Mouse (Mus musculus) T-cell, adult 2 months (primary cell): ENCODE data around the gene Sprr2a2.
"Not testable (repeated sequence)": the region's sequence is repeated elsewhere in the genome, so short reads cannot be mapped to it uniquely, and the experiment has no call there.

ENCODE experiments used
- DNase-seq: peaks from one replicate; pipeline ENCODE4 v3.0.0; 2022; ENCODE audit warnings: low spot score

Gene Sprr2a2

GRCm38 (mm10) chr3:92215569-92215968 lies at the start of gene Sprr2a2, which contains the start of gene Sprr2a1:
Sprr2a2 (plus strand) TSS chr3:92215920.
Sprr2a1 (plus strand) TSS chr3:92215799.
- not testable (repeated sequence) for DNase-seq

GRCm38 (mm10) chr3:92169847-92170246 lies 45.9 kb upstream of the Sprr2a2 start:
- DNase-seq, result no peak

GRCm38 (mm10) chr3:92176880-92177279 lies 38.8 kb upstream of the Sprr2a2 start:
- no peak for DNase-seq

DNA sequence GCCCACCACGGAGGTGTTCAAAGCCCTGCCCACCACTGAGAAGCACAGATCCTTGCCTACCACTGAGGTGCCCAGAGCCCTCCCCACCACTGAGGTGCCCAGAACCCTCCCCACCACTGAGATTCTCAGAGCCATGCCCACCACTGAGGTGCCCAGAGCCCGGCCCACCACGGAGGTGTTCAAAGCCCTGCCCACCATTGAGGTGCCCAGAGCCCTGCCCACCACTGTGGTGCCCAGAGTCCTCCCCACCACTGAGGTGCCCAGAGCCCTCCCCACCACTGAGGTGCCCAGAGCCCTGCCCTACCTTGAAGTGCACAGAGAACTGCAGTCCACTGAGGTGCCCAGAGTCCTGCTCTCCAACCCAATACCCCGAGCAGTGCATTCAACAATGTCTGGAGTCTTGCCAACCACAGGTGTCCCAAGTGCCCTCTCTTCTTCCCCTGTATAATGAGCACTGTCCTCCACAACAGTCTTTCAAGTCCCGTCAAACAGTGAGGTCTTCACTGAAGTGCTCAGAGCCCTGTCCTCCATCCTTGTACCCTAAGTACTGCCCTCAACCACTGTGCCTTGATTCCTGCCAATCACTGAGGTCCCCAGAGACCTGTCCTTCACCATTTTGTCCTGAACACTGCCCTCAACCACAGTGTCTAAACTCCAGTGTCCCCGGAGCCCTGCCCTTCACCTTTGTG lies 20.1 kb upstream of the Sprr2a2 start:
- DNase-seq, result no peak

- DNase-seq, result not testable (repeated sequence)
These were observed 4.4 kb upstream of the Sprr2a2 start for GRCm38 (mm10) chr3:92211133-92211925.

GRCm38 (mm10) chr3:92212059-92212458 lies 3.7 kb upstream of the Sprr2a2 start:
- not testable (repeated sequence) for DNase-seq

DNA sequence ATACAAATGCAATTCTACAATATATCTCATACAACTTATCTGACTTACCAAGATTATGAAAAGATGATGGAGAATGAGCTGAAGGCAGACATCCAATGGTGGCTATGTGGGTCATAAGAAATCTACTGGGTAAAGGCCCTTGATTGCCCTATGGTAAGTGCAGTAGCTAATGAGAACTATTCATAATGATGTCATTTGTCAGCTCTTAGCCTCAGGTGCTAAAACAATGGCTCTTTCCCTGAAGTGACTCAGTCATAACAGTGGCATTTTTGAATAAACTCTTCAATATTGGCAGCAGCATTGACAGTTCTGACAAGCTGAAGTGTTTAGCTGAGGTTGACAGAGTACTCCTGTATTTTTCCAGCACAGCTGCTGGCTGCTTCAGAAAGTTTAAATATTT lies 2.1 kb upstream of the Sprr2a2 start:
- not testable (repeated sequence) for DNase-seq

- not testable (repeated sequence) for DNase-seq
These were observed 3.3 kb downstream of the Sprr2a2 start for GRCm38 (mm10) chr3:92219031-92219430.

GRCm38 (mm10) chr3:92223708-92224107 lies 8.0 kb downstream of the Sprr2a2 start:
- DNase-seq, result not testable (repeated sequence)

GRCm38 (mm10) chr3:92227410-92227809 lies 11.7 kb downstream of the Sprr2a2 start:
- DNase-seq, result not testable (repeated sequence)

DNA sequence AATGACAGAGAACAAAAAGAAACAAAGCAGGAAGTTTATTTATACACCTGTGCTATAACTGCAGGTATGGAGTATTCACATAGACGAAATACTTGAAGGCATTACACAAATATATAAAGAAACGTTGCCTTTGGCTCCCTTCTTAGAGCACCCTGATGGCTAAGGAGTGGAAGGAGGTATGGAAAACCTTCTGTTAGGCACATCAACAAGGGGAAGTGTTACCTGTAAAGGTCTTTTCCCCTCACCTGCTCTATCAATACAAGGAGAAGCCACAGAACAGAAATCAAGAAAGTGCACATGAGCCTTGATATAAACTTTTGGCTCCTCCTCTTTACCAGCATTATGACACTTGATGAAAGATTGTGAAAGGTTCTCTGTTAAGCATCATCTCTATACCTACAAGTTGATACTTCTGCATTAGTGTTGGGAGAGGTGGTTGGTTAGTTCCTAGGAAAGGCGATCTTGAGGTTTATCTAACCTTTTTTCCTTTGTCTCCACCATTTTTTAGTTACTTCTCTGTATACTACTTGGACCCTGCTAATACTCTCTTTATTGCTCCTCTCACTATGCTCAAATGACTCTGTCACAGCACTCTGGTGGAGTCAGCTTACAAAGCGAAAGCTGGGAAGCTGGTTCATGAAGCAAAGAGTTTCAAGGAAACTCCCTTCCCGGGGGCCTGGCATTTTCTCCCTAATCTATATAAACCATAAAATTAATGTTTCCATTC lies 20.9 kb downstream of the Sprr2a2 start:
- not testable (repeated sequence) for DNase-seq

- DNase-seq, result not testable (repeated sequence)
These were observed 23.0 kb downstream of the Sprr2a2 start for GRCm38 (mm10) chr3:92238736-92239135.

- DNase-seq, result not testable (repeated sequence)
These were observed 23.5 kb downstream of the Sprr2a2 start for GRCm38 (mm10) chr3:92239197-92239596.

DNA sequence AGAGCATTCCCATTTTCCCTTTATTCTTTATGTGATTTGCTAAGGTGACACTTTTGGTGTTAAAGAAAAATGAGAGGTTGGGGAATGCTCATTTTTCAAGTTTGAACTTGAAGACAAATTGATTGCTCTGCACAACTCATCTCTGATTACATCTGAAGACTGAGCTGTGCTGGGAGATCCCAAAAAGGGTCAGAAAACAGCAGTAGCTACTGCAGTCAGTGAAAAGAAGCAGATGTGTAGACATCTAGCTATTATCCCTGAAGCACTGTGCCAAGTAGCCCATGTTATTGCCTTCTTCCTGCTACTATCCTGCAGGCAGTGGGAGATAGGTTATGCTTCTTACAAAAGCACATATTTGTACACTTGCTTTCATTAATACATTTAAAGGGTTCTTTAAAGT lies 29.1 kb downstream of the Sprr2a2 start:
- DNase-seq, result not testable (repeated sequence)

- not testable (repeated sequence) for DNase-seq
These were observed 30.5 kb downstream of the Sprr2a2 start for GRCm38 (mm10) chr3:92246245-92246644.

DNA sequence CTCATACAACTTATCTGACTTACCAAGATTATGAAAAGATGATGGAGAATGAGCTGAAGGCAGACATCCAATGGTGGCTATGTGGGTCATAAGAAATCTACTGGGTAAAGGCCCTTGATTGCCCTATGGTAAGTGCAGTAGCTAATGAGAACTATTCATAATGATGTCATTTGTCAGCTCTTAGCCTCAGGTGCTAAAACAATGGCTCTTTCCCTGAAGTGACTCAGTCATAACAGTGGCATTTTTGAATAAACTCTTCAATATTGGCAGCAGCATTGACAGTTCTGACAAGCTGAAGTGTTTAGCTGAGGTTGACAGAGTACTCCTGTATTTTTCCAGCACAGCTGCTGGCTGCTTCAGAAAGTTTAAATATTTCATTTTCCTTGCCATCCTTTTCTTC lies 32.8 kb downstream of the Sprr2a2 start:
- not testable (repeated sequence) for DNase-seq

DNA sequence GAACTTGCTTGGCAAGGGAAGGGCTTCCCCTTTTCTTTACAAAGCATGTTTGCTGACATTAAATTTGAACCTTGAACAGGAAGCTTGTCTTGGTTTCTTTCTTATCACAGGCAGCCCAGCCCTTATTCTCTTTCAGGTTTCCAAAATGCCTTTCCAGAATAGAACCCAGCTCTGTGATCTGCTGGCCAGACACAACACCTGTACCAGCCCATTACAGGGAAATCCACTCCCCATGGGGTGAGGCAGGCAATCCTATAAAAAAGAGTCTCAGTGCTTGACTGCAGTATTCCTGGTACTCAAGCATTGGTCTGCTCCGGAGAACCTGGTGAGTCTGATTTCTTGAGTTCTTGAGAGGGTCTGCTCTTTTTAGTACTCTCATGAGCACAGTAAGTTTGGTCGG lies 34.7 kb downstream of the Sprr2a2 start:
- not testable (repeated sequence) for DNase-seq

- DNase-seq, result not testable (repeated sequence)
These were observed 38.1 kb downstream of the Sprr2a2 start for GRCm38 (mm10) chr3:92253860-92254259.

DNA sequence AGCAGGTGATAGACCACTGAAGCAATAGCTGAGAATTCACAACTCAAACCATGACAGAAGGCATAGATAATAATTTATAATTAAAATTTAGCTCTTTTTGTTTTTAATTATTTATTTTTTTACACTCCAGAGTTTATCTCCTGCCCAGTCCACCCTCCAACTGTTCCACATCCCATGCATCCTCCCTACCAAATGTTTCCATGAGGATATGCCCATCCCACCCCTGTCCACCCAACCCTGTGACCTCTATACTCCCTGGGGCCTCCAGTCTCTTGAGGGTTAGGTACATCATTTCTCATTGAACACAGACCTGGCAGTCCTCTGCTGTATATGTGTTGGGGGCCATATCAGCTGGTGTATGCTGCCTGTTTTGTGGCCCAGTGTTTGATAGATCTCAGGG lies 42.8 kb downstream of the Sprr2a2 start:
- DNase-seq, result not testable (repeated sequence)

GRCm38 (mm10) chr3:92263462-92263861 lies 47.7 kb downstream of the Sprr2a2 start:
- not testable (repeated sequence) for DNase-seq

DNA sequence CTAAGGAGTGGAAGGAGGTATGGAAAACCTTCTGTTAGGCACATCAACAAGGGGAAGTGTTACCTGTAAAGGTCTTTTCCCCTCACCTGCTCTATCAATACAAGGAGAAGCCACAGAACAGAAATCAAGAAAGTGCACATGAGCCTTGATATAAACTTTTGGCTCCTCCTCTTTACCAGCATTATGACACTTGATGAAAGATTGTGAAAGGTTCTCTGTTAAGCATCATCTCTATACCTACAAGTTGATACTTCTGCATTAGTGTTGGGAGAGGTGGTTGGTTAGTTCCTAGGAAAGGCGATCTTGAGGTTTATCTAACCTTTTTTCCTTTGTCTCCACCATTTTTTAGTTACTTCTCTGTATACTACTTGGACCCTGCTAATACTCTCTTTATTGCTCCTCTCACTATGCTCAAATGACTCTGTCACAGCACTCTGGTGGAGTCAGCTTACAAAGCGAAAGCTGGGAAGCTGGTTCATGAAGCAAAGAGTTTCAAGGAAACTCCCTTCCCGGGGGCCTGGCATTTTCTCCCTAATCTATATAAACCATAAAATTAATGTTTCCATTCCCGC lies 55.8 kb downstream of the Sprr2a2 start:
- DNase-seq, result not testable (repeated sequence)

- not testable (repeated sequence) for DNase-seq
These were observed 57.8 kb downstream of the Sprr2a2 start for GRCm38 (mm10) chr3:92273504-92273903.
